Mouse (Mus musculus): Measurements from ENCODE around the gene Prkaa1. TPM values are rescaled to one million over a fixed set of nuclear protein-coding genes. Genes with fewer than 3 reads are reported as not detected.
A peak's percentile ranks its signal among the peaks of the same experiment; 100 is the strongest.
"Not testable (repeated sequence)": the region's sequence is repeated elsewhere in the genome, so short reads cannot be mapped to it uniquely, and the experiment has no call there.

The Prkaa1 gene
- total RNA-seq, 2 experiments from 2014 or later, result 16.7 to 16.9 TPM

GRCm38 (mm10) chr15:5129111-5129805 is 14.4 kb upstream of the Prkaa1 start:
- DNase-seq, result no peak

DNA sequence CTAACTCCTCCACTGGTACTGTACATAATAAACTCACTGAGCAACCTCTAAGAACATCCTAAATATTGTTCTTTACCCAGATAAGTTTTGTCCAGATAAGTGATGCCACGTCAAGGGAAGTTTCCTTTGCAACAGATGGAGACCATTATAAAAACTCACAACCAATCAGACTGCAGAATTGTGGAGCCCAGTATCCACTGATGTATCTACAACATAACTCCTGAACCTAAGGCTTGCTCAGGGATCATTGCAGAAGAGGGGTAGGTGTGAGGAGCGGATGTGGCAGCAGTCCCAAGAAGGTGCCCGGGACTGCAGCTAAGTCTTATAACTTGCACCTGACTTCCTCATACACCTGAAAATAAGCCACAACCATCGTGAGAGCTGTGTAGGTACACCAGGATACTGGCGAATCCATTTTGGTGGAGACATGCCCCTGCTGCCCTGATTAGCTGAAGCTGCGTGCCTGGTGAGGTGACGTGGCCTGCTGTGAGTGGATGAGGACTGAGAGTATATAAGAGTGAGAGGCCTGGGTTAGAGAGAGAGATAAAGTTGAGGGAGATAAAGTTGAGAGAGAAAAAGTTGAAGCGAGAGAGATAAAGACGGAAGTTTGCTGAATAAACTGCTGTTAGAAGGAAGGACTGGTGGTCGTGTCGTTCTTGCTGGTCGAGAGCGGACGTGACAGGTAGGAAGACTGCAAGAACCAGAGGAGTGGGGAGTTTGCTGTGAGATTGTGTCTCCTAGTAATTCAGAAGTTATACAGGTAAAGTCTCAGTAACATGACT is 12.6 kb upstream of the Prkaa1 start:
- not testable (repeated sequence) for DNase-seq

GRCm38 (mm10) chr15:5133301-5133700 is 10.4 kb upstream of the Prkaa1 start:
- no peak for DNase-seq

DNA sequence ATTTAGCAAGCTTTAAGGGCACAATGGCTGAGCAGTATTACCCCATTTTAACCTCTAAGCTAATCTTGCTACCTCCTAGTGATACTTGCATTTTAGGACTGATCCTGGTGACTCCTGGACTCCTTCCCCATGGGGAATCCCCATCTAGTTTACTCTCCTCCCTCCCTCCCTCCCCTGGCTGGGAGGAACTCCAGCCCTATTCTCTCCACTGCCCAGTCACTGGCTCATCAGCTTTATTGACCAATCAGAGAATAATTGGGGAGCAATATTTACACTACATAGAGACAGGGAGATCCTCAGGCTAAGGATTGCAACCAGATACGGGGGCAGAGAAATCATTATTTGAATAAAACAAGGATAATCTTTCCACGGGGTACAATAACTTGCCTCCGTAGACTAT is 9.5 kb upstream of the Prkaa1 start:
- DNase-seq, result no peak

DNA sequence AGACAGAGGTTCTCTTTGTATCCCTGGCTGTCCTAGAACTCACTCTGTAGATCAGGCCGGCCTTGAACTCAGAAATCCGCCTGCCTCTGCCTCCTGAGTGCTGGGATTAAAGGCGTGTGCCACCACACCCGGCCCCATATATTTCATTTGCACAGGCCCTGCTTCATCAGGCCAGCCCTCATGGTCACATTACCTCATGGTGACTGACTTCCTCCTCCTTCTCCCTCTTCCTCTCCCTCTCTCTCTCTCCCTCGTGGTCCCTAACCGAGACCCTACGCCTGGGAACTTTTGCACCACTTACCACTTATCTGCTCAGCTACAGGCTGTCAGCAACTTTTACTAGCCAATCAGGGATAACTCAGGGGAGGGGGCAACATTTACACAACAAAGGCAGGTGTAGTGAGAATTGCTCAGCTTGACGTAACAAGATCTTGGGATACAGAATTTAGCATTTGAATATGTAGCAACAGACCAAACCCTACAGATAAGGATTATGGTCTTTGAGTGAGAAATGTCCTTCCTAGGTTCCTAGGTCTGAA is 8.6 kb upstream of the Prkaa1 start:
- no peak for DNase-seq

- no peak for DNase-seq
Measured at GRCm38 (mm10) chr15:5138021-5138856, 5.4 kb upstream of the Prkaa1 start.

DNA sequence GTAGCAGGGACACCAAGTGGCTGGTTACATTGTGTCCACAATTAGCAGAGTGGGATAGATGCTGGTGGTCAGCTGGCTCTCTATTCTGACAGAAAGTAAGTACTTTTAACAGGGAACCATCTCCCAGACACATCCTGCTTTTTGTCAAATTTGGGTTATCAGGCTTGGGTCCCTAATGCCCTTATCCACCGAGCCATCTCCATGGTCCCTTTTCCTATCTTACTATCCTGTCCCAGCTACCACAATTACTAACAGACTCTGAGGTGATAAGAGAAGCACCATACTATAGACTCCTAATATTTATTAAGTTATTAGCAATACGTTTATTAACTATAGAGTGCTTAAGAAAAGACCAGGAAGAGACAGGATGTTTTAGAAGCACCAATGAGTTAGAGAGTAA is 4.3 kb upstream of the Prkaa1 start:
- no peak for DNase-seq

DNA sequence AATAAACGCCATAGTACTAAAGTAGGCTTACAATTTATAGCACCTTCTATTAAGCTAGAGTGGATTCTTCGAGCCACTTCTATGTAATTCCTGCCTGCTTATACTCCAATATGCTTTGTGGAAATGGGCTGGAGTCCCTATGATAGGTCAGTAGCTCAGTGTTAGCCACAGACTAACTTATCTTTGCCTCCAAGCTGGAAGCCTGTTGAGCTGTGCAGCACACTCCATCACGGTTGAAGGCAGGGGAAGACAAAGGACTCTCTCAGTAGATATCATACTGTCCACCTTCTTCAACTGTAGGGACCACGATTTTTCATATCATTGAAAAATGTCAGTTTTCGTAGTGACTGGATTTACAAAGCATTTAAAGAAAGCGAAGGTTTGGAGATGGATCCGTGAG is 3.8 kb upstream of the Prkaa1 start:
- DNase-seq, result no peak

DNA sequence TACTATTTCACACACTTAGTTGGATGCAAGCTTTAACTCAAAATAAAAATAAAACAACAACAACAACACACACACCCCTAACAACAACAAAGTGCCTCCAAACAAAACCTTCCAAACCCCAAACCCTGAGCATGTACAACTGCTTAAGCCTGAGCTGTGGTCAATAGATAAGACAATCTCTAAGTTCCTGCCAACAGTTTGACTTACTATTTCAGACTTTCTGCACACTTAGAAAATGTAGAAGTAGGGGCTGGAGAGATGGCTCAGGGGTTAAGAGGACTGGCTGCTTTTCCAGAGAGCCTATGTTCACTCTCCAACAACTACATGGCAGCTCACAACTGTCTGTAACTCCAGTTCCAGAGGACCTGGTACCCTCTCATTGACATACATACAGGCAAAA is 3.3 kb upstream of the Prkaa1 start:
- no peak for DNase-seq

DNA sequence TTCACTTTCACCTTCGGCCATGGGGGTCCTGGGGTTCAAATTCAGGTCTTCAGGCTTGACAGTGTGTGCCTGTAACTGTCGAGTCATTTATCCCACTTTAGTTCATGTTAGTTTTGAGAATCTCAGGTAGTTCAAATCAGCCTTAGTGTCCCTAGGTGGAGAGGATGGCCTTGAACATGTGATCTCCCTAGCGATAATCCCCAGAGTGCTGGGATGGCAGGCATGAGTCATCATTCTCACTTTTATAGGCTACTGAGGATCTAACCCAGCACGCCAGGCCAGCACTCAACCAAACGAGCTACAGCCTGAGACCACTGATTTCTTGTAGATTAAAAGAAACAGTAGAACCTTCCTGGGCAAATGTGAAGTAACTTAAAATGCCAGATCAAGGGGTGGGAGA is 1.6 kb upstream of the Prkaa1 start:
- DNase-seq, result no peak

GRCm38 (mm10) chr15:5142714-5143113 is 947 bp upstream of the Prkaa1 start:
- DNase-seq, result no peak

DNA sequence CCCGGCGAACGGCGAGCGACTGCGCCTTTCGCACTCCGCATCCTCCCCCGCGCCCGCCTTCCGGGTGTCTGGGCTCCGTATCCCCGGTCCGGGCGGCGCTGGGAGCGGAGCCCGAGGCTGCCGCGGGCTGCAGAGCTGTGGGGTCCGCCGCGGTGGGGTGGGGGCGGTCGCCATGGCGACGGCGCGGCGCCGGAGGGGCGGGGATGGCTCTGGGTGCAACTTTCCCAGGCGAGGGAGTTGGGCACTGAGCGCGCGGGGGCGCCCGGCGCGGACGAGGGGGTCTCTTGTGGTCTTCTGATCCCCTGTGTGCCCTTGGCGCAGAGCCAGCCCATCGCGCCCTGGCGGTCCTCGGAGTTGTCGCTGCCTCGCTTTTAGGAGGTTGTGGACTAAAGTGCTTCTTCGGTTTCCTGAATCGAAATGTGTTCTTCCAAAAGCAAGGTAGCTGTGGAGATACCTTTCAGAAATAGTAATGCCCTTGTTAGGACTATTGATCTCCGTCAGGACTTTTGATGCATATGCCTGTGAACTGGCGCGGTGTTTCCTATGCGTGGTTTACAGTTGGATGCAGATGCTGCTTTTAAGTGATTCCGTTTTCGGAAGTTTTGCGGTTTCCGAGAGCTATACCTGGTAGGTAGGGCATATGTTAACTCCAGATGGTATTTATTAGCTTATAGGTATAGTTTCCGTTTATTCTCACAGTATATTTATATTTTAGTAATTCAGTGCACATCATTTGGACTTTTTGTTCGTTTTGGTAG is 539 bp downstream of the Prkaa1 start:
- DNase-seq, result peak; percentile 80

GRCm38 (mm10) chr15:5145196-5145945 is 1.7 kb downstream of the Prkaa1 start:
- DNase-seq, result no peak

DNA sequence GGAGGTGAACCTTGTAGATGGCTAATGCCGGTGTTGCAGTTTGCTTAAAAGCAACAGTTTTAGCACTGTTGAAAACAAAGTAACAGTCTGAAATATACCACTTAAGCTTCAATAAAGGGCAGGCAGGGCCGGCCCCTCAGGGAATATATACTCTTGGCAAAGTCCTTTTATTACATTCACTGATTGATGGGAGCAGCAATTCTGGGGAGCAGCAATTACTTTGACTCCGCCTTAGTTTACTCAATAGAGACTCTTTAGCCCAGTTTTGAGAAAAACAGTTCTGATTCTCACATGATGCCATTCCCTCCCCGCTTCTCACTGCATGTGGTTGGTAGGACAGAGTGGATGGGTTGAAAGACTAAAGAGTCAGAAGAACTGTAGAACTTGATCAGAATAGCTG is 5.5 kb downstream of the Prkaa1 start:
- no peak for DNase-seq

DNA sequence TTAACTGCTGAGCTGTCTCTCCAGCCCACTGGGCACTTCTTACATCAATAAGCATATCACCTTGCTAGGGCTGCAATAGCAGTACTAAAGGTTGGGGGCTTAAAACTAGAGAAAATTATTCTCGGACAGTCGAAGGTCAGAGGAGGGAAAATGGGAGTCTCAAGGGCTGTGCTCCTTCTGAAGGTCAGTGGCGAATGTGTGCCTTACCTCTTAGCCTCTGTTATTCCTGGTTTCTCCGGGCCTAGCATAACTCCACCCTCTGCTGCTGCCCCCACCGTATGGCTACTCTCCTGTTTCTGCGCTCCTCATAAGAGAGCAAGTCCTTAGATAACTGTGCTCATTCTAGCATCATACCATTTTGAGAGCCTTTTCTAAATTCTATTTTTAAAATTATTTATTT is 8.5 kb downstream of the Prkaa1 start:
- no peak for DNase-seq

DNA sequence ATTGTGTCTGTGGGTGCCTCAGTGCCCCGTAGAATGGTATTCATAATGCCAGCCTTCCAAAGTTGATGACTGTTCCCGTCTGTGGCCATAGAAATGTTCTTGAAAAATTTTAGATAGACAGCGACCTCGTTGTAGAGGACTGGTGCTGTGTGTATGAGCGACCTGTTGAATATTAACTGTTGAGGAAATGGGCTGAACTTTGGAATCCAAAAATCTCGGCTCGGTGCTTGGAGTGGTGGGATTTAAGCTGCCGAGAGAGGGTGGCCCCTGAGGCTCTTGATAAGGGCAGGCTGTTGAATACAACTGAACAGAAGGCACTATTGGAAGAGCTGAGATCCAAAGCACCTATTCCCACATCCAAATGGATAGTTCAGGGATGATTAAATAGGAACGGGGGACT is 11.0 kb downstream of the Prkaa1 start:
- DNase-seq, result no peak

DNA sequence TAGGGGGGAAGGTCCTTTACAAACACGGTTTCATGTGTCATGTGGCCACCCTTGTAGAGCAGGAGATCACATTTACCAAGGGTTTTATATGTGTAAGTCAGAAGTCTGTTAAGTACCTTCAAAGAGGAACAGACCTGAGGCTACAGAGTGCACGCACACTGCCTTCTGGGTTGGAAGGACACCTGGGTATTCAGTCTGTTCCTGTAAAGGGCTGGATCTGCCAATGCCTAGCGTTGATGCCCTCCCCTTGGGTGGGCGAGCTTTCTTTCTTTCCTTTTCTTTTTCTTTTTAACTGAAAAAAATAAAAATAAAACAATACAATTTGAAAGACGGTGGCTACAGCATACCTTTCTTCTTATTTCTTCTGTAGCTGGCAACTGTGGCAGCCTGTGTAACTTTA is 11.4 kb downstream of the Prkaa1 start:
- DNase-seq, result no peak

GRCm38 (mm10) chr15:5156355-5156754 is 12.7 kb downstream of the Prkaa1 start:
- no peak for DNase-seq

GRCm38 (mm10) chr15:5157386-5157785 is 13.7 kb downstream of the Prkaa1 start:
- DNase-seq, result no peak

- DNase-seq, result peak; percentile 23
Measured at GRCm38 (mm10) chr15:5158827-5159226, 15.2 kb downstream of the Prkaa1 start.

DNA sequence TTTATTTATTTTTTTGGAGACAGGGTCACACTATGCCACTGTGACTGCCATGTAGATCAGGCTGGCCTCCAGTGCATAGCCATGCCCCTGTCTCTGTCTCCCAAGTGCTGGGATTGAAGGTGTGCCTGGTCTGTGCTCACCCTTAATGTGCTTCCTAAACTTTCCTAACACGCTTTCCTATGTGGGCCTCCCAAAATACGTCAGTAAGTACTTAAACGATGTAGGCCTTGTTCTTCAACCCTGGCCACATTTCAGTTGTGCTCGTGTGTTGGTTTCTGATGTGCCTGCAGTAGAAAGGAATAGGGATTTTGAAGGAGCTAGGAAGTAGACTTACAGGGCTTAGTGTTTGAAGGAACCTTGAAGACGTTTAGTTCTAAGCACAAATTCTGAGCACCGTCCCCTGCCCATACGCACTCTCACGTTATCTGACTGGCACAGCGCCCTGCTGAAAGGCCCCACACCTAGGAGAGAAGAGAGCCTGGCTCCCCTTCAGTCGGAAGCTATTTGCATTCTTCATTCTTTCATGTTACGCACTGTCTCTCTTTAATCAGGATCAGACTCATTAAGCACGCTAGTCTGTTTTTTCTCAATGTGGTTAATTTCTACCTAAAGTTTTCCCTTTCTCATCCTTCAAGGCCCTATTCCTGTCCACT is 21.6 kb downstream of the Prkaa1 start:
- no peak for DNase-seq
